In the genomic region with DNA sequence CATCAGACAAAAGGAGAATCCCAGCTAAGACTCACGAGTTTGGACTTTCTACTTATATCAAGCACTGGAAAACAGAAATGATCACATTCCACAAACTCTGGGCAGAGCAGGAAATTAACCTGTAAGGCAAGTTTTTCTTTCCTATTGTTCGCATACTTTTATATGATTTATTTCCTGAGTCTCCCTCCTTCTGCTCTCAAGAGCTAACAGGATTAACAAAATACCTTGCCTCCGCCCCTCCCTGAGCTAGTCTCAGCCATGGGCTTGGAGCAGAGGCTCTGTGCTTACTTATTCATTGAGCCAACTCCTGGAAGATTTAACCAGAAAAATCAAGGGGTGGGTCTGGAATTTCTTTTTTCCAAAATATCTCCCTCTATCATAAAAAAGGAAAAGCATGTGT, we compare ENCODE assay signal across 17 mouse cellular contexts.
DNase-seq lines count a peak whose midpoint lies in the region; ATAC-seq lines count a peak whose summit lies in the region.
"Had no signal": no experiment of that assay in that cellular context is flagged by ENCODE, and none has a peak within 500 bp of the region (broad histone marks: within the 10 kb centered on the region; RNA-seq: fewer than 3 reads in every experiment).

No protein-coding gene starts in this region.

- no peak overlapping the region for H3K9ac ChIP-seq in heart, embryonic 16.5 days (ENCODE audit: low read length)
- H3K9ac ChIP-seq in limb, embryonic 15.5 days, result no peak overlapping the region
- H3K9ac ChIP-seq in stomach, embryonic 14.5 days (replicated peaks; ENCODE audit: low read depth, low read length), result no peak overlapping the region
- H3K9ac ChIP-seq: forebrain, embryonic 13.5 days; liver, embryonic 12.5 days; midbrain, embryonic 13.5 days had no signal

- no peak for DNase-seq in heart, postnatal 14 days
- peak; percentile 22 to 50 for DNase-seq in lung, adult 18-20 months
- no peak for DNase-seq in lung, postnatal 14 days
- no peak for DNase-seq in liver
- DNase-seq in c-Kit-positive CD71-positive TER-119-positive erythroid progenitor cells, embryonic 14.5 days (ENCODE audit: low spot score), result no peak
- DNase-seq: adrenal gland, postnatal 25 days; cerebellum, adult 8-10 months; gastrocnemius, postnatal 36 days; right cerebral cortex, postnatal 14 days; thymus, postnatal 4 days had no signal

- H3K9me3 ChIP-seq in heart, embryonic 16.5 days (replicated peaks; ENCODE audit: control insufficient read depth, low read length), result no peaks in the 10 kb centered on the region
- H3K9me3 ChIP-seq in limb, embryonic 15.5 days, result no peaks in the 10 kb centered on the region
- no peaks in the 10 kb centered on the region for H3K9me3 ChIP-seq in stomach, embryonic 14.5 days (ENCODE audit: control insufficient read depth, low read depth, low read length)
- H3K9me3 ChIP-seq: forebrain, embryonic 13.5 days; liver, embryonic 12.5 days; midbrain, embryonic 13.5 days had no signal

- H3K4me3 ChIP-seq in heart, embryonic 16.5 days (ENCODE audit: low read length), result no peak overlapping the region
- H3K4me3 ChIP-seq in limb, embryonic 15.5 days, result no peak overlapping the region
- no peak overlapping the region for H3K4me3 ChIP-seq in stomach, embryonic 14.5 days (ENCODE audit: low read depth, low read length)
- H3K4me3 ChIP-seq: forebrain, embryonic 13.5 days; liver, embryonic 12.5 days; midbrain, embryonic 13.5 days had no signal

- intact Hi-C loops in heart, postnatal 14 days (cut with DNase I), result loop anchor here (5.0 kb wide), 2 partner anchors 71 to 86 kb away; no protein-coding TSS in a partner anchor

- H3K27me3 ChIP-seq in heart, embryonic 16.5 days (ENCODE audit: control insufficient read depth, insufficient read depth, low read length), result no peaks in the 10 kb centered on the region
- H3K27me3 ChIP-seq in limb, embryonic 15.5 days, result no peaks in the 10 kb centered on the region
- H3K27me3 ChIP-seq in stomach, embryonic 14.5 days (ENCODE audit: control insufficient read depth, insufficient read depth, low read length), result no peaks in the 10 kb centered on the region
- H3K27me3 ChIP-seq: forebrain, embryonic 13.5 days; liver, embryonic 12.5 days; midbrain, embryonic 13.5 days had no signal

- no peak for ATAC-seq in heart, embryonic 16.5 days (replicated peaks; ENCODE audit: extremely low read depth, insufficient read depth, low FRiP score)
- ATAC-seq in limb, embryonic 15.5 days (ENCODE audit: insufficient number of reproducible peaks, low FRiP score, low TSS enrichment, low read depth), result no peak
- ATAC-seq in stomach, embryonic 14.5 days (ENCODE audit: insufficient number of reproducible peaks, insufficient read depth, low FRiP score, low read depth), result 0 out of 2 replicates have a peak, but pooled peaks have one; percentile 40
- ATAC-seq: forebrain, embryonic 13.5 days; inflammation-experienced regulatory T-cells, adult 6 months; liver, embryonic 12.5 days; midbrain, embryonic 13.5 days had no signal

- H3K4me2 ChIP-seq in heart, embryonic 16.5 days (ENCODE audit: low read depth, low read length), result no peak overlapping the region
- no peak overlapping the region for H3K4me2 ChIP-seq in limb, embryonic 15.5 days
- H3K4me2 ChIP-seq in stomach, embryonic 14.5 days (replicated peaks; ENCODE audit: low read depth, low read length), result no peak overlapping the region
- H3K4me2 ChIP-seq: forebrain, embryonic 13.5 days; liver, embryonic 12.5 days; midbrain, embryonic 13.5 days had no signal

- H3K36me3 ChIP-seq in heart, embryonic 16.5 days (ENCODE audit: control insufficient read depth, insufficient read depth), result no peaks in the 10 kb centered on the region
- no peaks in the 10 kb centered on the region for H3K36me3 ChIP-seq in limb, embryonic 15.5 days
- no peaks in the 10 kb centered on the region for H3K36me3 ChIP-seq in stomach, embryonic 14.5 days (ENCODE audit: control insufficient read depth, insufficient read depth, low read length)
- H3K36me3 ChIP-seq: liver, embryonic 12.5 days; midbrain, embryonic 13.5 days had no signal

- H3K4me1 ChIP-seq in heart, embryonic 16.5 days (ENCODE audit: control insufficient read depth, insufficient read depth, low read length), result peaks cover 12% of the 10 kb centered on the region
- H3K4me1 ChIP-seq in limb, embryonic 15.5 days, result peaks cover 21% of the 10 kb centered on the region; the same call in 1 of the 2 replicates
- H3K4me1 ChIP-seq in stomach, embryonic 14.5 days (ENCODE audit: control insufficient read depth, insufficient read depth, low read length), result peaks cover 8% of the 10 kb centered on the region; the same call in 1 of the 2 replicates

- 64% methylated on average over 3 of the region's 3 CpGs for WGBS in heart, embryonic 16.5 days
- WGBS in limb, embryonic 15.5 days, result 39% methylated on average over 3 of the region's 3 CpGs
- 35% methylated on average over 3 of the region's 3 CpGs for WGBS in stomach, embryonic 14.5 days

- H3K27ac ChIP-seq in heart, embryonic 16.5 days (ENCODE audit: low read length), result peak overlapping the region; percentile 14; the same call in 1 of the 2 replicates
- H3K27ac ChIP-seq in limb, embryonic 15.5 days, result peak overlapping the region; percentile 63
- H3K27ac ChIP-seq in stomach, embryonic 14.5 days (ENCODE audit: low read length), result peak overlapping the region; percentile 78
- H3K27ac ChIP-seq: forebrain, embryonic 13.5 days; liver, embryonic 12.5 days; midbrain, embryonic 13.5 days had no signal

Comparison
In these comparisons a context has a peak if more than half of its experiments do, and no peak if none do; other contexts are left out.
1. DNase-seq: peak in lung, adult 18-20 months (2 of 2); none in heart, postnatal 14 days (0 of 2), lung, postnatal 14 days (single experiment), liver (single experiment) and c-Kit-positive CD71-positive TER-119-positive erythroid progenitor cells, embryonic 14.5 days (single experiment).
2. H3K27ac ChIP-seq: peak in every context shown above with its lines; median percentile 78 in stomach, embryonic 14.5 days; 63 in limb, embryonic 15.5 days; 14 in heart, embryonic 16.5 days.